Mouse (Mus musculus) lung, adult 2 months (tissue): Measurements from ENCODE around the gene Krt19. TPM values are rescaled to one million over a fixed set of nuclear protein-coding genes. Genes with fewer than 3 reads are reported as not detected.
A peak's percentile ranks its signal among the peaks of the same experiment; 100 is the strongest.

Experiments
- DNase-seq: peaks from one replicate; pipeline ENCODE4 v3.0.0; 2022
- H3K4me1 ChIP-seq: fragments of 200-500 bp; 2 replicates; pipeline ENCODE4 v1.6.1; 2011; ENCODE audit warnings: low read length; ENCODE audit not compliant: control insufficient read depth, insufficient read depth
- H3K4me3 ChIP-seq: fragments of 200-500 bp; replicated peaks from 2 replicates; pipeline ENCODE3; 2011; ENCODE audit warnings: low read depth, mild to moderate bottlenecking, control low read depth, low read length; ENCODE audit errors: extremely low read depth
- CTCF ChIP-seq: fragments of 200-500 bp; IDR thresholded peaks from 2 replicates; pipeline ENCODE4 v1.5.1; 2011; ENCODE audit warnings: mild to moderate bottlenecking, low read length, control low read depth; ENCODE audit not compliant: insufficient read depth
- POLR2A ChIP-seq: fragments of 200-500 bp; IDR thresholded peaks from 2 replicates; pipeline ENCODE4 v1.6.1; 2011; ENCODE audit warnings: low read depth, mild to moderate bottlenecking, control low read depth, low read length, borderline replicate concordance; ENCODE audit errors: extremely low read depth
- WGBS: fragments of 180-500 bp; shearing (Covaris S2); methylation state at CpG from one replicate; pipeline ENCODE4 v1.1.7; 2018; 5-methylcytosine and 5-hydroxymethylcytosine counted together
- polyA plus RNA-seq: library from polyadenylated mRNA; depleted of rRNA; stranded (reverse); fragments of >200 nt; gene quantifications from 2 replicates; pipeline ENCODE4 v1.2.3, GENCODE M21; 2012

The Krt19 gene
- polyA plus RNA-seq, 1 experiment, result 275 TPM

- TF ChIP-seq POLR2A (no peak), CTCF (no peak)
- Histone ChIP-seq H3K4me1 (no peaks in the 10 kb centered on the region; the same call in 1 of the 2 replicates), H3K4me3 (no peak overlapping the region)
- no peak for DNase-seq
- 37% methylated on average over 7 of the region's 7 CpGs for WGBS
Observed at GRCm38 (mm10) chr11:100164392-100164791, 15.9 kb upstream of the Krt19 start.

- H3K4me1 ChIP-seq, result no peaks in the 10 kb centered on the region
- no peak overlapping the region for H3K4me3 ChIP-seq
- no peak for DNase-seq
- TF ChIP-seq POLR2A (no peak), CTCF (no peak)
- 60% methylated on average over 6 of the region's 6 CpGs for WGBS
Observed at GRCm38 (mm10) chr11:100157908-100158477, 9.5 kb upstream of the Krt19 start.

GRCm38 (mm10) chr11:100157331-100157730 lies 8.9 kb upstream of the Krt19 start:
- H3K4me3 ChIP-seq, result no peak overlapping the region
- H3K4me1 ChIP-seq, result no peaks in the 10 kb centered on the region
- TF ChIP-seq POLR2A (no peak), CTCF (no peak)
- 58% methylated on average over 3 of the region's 3 CpGs for WGBS
- no peak for DNase-seq

- 40% methylated on average over 8 of the region's 8 CpGs for WGBS
- no peaks in the 10 kb centered on the region for H3K4me1 ChIP-seq
- no peak for DNase-seq
- no peak overlapping the region for H3K4me3 ChIP-seq
- TF ChIP-seq CTCF (no peak), POLR2A (no peak)
Observed at GRCm38 (mm10) chr11:100155497-100156255, 7.2 kb upstream of the Krt19 start.

GRCm38 (mm10) chr11:100147566-100148353 lies 705 bp downstream of the Krt19 start:
- no peaks in the 10 kb centered on the region for H3K4me1 ChIP-seq
- H3K4me3 ChIP-seq, result no peak overlapping the region
- no peak for DNase-seq
- 55% methylated on average over 5 of the region's 5 CpGs for WGBS
- no peak for TF ChIP-seq POLR2A
- TF ChIP-seq CTCF, result no peak

GRCm38 (mm10) chr11:100145858-100146560 lies 2.5 kb downstream of the Krt19 start:
- Histone ChIP-seq H3K4me3 (peak overlapping the region; percentile 78), H3K4me1 (no peaks in the 10 kb centered on the region)
- peak; percentile 78 for DNase-seq
- TF ChIP-seq CTCF (no peak), POLR2A (peak; percentile 93; the same call in 1 of the 2 replicates)
- WGBS, result 3% methylated on average over 13 of the region's 13 CpGs

DNA sequence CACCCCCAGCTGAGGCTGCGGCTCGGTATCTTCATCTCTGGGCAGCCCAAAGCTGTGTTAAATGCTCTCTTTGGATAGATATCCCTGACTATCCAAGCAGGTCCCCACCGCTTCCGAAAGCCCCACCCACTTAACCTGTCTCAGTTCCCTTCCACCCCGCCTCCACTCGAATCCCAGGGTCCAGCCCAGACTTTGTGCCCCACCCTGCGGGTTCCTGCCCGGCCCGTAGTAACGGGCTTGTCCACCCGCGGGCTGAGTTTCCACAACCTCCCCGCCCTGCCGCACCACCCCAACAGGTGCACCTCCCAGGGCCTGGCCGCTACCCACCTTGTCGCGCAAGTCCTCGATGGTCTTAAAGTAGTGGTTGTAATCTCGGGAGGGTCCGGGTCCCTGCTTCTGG lies 3.4 kb downstream of the Krt19 start:
- peak; percentile 75 for DNase-seq
- WGBS, result 3% methylated on average over 20 of the region's 20 CpGs
- peak overlapping the region; percentile 78 for H3K4me3 ChIP-seq
- TF ChIP-seq POLR2A (peak; percentile 24; the same call in 1 of the 2 replicates), CTCF (no peak)
- H3K4me1 ChIP-seq, result no peaks in the 10 kb centered on the region

GRCm38 (mm10) chr11:100140966-100141365 lies 7.5 kb downstream of the Krt19 start:
- Histone ChIP-seq H3K4me3 (no peak overlapping the region), H3K4me1 (no peaks in the 10 kb centered on the region)
- no peak for DNase-seq
- TF ChIP-seq POLR2A, result no peak
- TF ChIP-seq CTCF, result no peak
- 74% methylated on average over 21 of the region's 21 CpGs for WGBS

- Histone ChIP-seq H3K4me3 (no peak overlapping the region), H3K4me1 (no peaks in the 10 kb centered on the region)
- TF ChIP-seq POLR2A (no peak), CTCF (no peak)
- 63% methylated on average over 2 of the region's 2 CpGs for WGBS
- DNase-seq, result no peak
Observed at GRCm38 (mm10) chr11:100139391-100139790, 9.1 kb downstream of the Krt19 start.

DNA sequence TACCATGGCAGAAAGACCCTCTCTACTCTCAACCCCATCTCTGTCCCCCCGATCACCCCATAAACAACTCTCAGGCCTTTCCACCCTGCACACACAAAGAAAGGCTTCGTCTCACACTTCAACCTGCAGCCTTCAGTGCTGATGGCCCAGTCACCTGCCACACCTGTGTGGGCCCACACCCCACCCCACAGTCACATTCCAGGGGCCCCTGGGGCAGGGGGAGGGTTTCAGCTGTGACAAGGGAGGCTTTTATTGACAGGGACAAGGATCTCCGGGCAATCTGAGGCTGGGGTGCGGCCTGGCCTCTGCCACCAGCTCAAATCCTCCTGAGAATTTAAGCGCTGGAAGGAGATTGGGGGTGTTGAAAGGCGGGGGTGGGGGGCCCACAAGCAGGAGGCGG lies 9.7 kb downstream of the Krt19 start:
- 74% methylated on average over 7 of the region's 7 CpGs for whole genome bisulfite sequencing
- no peak for TF ChIP-seq CTCF
- no peak for TF ChIP-seq POLR2A
- DNase-seq, result no peak
- H3K4me1 ChIP-seq, result no peaks in the 10 kb centered on the region
- no peak overlapping the region for H3K4me3 ChIP-seq
